Comparison of ENCODE assay signal across 11 mouse cellular contexts in the genomic region with DNA sequence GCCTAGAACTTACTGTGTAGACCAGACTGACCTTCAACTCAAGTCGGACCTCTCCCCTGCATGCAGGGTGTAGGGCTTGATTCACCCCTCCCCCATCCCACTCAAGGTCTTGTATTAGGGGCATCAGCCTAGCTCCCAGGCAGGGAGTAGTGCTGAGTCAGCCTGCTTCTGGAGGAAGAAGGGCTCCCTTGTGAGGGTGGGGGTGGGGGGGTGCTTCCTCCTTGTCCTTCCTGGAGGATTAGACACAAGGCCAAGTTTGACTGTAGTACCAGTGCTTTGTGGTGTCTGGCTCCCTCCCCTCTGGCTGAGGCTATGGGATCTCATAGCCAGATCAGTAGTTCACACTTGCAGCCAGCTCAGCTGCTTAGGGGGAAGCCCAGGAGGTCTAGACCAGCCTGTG. TPM values are rescaled to one million over a fixed set of nuclear protein-coding genes. Genes with fewer than 3 reads are reported as not detected.
A peak's percentile ranks its signal among the peaks of the same experiment; 100 is the strongest.
DNase-seq lines count a peak whose midpoint lies in the region; ATAC-seq lines count a peak whose summit lies in the region.
"Had no signal": no experiment of that assay in that cellular context is flagged by ENCODE, and none has a peak within 500 bp of the region (broad histone marks: within the 10 kb centered on the region; RNA-seq: fewer than 3 reads in every experiment).

No protein-coding gene starts in this region.

- no peaks in the 10 kb centered on the region for H3K9me3 ChIP-seq in limb, embryonic 10.5 days (replicated peaks)
- H3K9me3 ChIP-seq in neural tube, embryonic 15.5 days (replicated peaks), result no peaks in the 10 kb centered on the region
- H3K9me3 ChIP-seq: stomach, embryonic 15.5 days had no signal

- H3K27me3 ChIP-seq in limb, embryonic 10.5 days (ENCODE audit: low read depth, poor library complexity, severe bottlenecking), result peaks cover 22% of the 10 kb centered on the region
- no peaks in the 10 kb centered on the region for H3K27me3 ChIP-seq in neural tube, embryonic 15.5 days (replicated peaks)
- H3K27me3 ChIP-seq: stomach, embryonic 15.5 days had no signal

- intact Hi-C loops in gastrocnemius, postnatal 14 days (cut with DNase I; ENCODE audit: low total_unique reads), result no loop called here
- intact Hi-C loops in left cerebral cortex, postnatal 10 days (cut with DNase I), result no loop called here

- H3K4me2 ChIP-seq in neural tube, embryonic 15.5 days, result no peak overlapping the region
- H3K4me2 ChIP-seq: midbrain, embryonic 11.5 days; stomach, embryonic 15.5 days had no signal

- peaks cover 34% of the 10 kb centered on the region for H3K4me1 ChIP-seq in limb, embryonic 10.5 days
- no peaks in the 10 kb centered on the region for H3K4me1 ChIP-seq in neural tube, embryonic 15.5 days

- no peak overlapping the region for H3K9ac ChIP-seq in neural tube, embryonic 15.5 days (replicated peaks)
- H3K9ac ChIP-seq: stomach, embryonic 15.5 days had no signal

- no peaks in the 10 kb centered on the region for H3K36me3 ChIP-seq in limb, embryonic 10.5 days
- no peaks in the 10 kb centered on the region; the same call in 1 of the 2 replicates for H3K36me3 ChIP-seq in neural tube, embryonic 15.5 days
- H3K36me3 ChIP-seq: stomach, embryonic 15.5 days had no signal

- 33% methylated on average over 1 of the region's 1 CpGs for WGBS in limb, embryonic 10.5 days
- 16% methylated on average over 1 of the region's 1 CpGs for WGBS in neural tube, embryonic 15.5 days

- H3K27ac ChIP-seq in limb, embryonic 10.5 days, result peak overlapping the region; percentile 37
- no peak overlapping the region for H3K27ac ChIP-seq in neural tube, embryonic 15.5 days (replicated peaks)
- H3K27ac ChIP-seq: stomach, embryonic 15.5 days had no signal

- no peak overlapping the region for H3K4me3 ChIP-seq in limb, embryonic 10.5 days
- H3K4me3 ChIP-seq in neural tube, embryonic 15.5 days (replicated peaks), result no peak overlapping the region
- H3K4me3 ChIP-seq: stomach, embryonic 15.5 days had no signal

- no peak for ATAC-seq in neural tube, embryonic 15.5 days (ENCODE audit: low FRiP score)
- ATAC-seq: forebrain, embryonic 16.5 days had no signal

- DNase-seq in gastrocnemius, postnatal 14 days, result peak; percentile 22
- no peak for DNase-seq in gastrocnemius, postnatal 10 days
- peak; percentile 49 to 52 for DNase-seq in right cerebral cortex, postnatal 10 days (ENCODE audit: low spot score in 2 of 2)
- DNase-seq in right cerebral cortex, postnatal 14 days, result no peak
- no peak for DNase-seq in limb, embryonic 10.5 days (ENCODE audit: low spot score)
- no peak for DNase-seq in urinary bladder, postnatal 4 days (ENCODE audit: low spot score in 2 of 2)
- DNase-seq in left cerebral cortex, postnatal 10 days (ENCODE audit: extremely low spot score in 1 of 2, low spot score in 2 of 2), result no peak

RNA-seq across cellular contexts. Expression of a gene that starts 8.1 kb away (rescaled TPM):
- total RNA-seq in gastrocnemius, postnatal 14 days (2021), result 100 to 1,000 TPM; 178 to 203 TPM
- total RNA-seq in gastrocnemius, postnatal 10 days (2021), result 100 to 1,000 TPM; 159 to 191 TPM
- polyA plus RNA-seq in limb, embryonic 10.5 days (2016; fragmentation: Nextera tagmentation; extraction: Ambion mirVana), result 117 and 118 TPM in 2 replicates
- total RNA-seq in left cerebral cortex, postnatal 10 days (2021), result 10 to 100 TPM; 93.8 to 94.3 TPM
- 89.4 and 91.9 TPM in 2 replicates for polyA plus RNA-seq in neural tube, embryonic 15.5 days (2015; fragmentation: Nextera tagmentation; extraction: Ambion mirVana)

RNA-seq across cellular contexts. Expression of a gene that starts 16.3 kb away (rescaled TPM):
- 10 to 100 TPM in 1 of 2 experiments, 1 to 10 TPM in 1; 3.1 to 10.6 TPM for total RNA-seq in gastrocnemius, postnatal 14 days (2021)
- total RNA-seq in gastrocnemius, postnatal 10 days (2021), result 1 to 10 TPM; 3.7 to 4.5 TPM
- 0.10 and 0.19 TPM in 2 replicates for polyA plus RNA-seq in limb, embryonic 10.5 days (2016; fragmentation: Nextera tagmentation; extraction: Ambion mirVana)
- total RNA-seq in left cerebral cortex, postnatal 10 days (2021), result 10 to 100 TPM; 13.1 to 16.3 TPM
- 5.9 and 6.6 TPM in 2 replicates for polyA plus RNA-seq in neural tube, embryonic 15.5 days (2015; fragmentation: Nextera tagmentation; extraction: Ambion mirVana)

RNA-seq across cellular contexts. Expression of a gene that starts 47.9 kb away (rescaled TPM):
- 10 to 100 TPM; 54.4 to 64.5 TPM for total RNA-seq in gastrocnemius, postnatal 14 days (2021)
- 10 to 100 TPM; 80.9 to 83.6 TPM for total RNA-seq in gastrocnemius, postnatal 10 days (2021)
- 9.0 and 11.0 TPM in 2 replicates for polyA plus RNA-seq in limb, embryonic 10.5 days (2016; fragmentation: Nextera tagmentation; extraction: Ambion mirVana)
- 10 to 100 TPM; 28.2 to 30.5 TPM for total RNA-seq in left cerebral cortex, postnatal 10 days (2021)
- 4.8 and 7.2 TPM in 2 replicates for polyA plus RNA-seq in neural tube, embryonic 15.5 days (2015; fragmentation: Nextera tagmentation; extraction: Ambion mirVana)

Comparison
In these comparisons a context has a peak if more than half of its experiments do, and no peak if none do; other contexts are left out.
1. DNase-seq: peak in gastrocnemius, postnatal 14 days (single experiment) and right cerebral cortex, postnatal 10 days (2 of 2); none in gastrocnemius, postnatal 10 days (single experiment), right cerebral cortex, postnatal 14 days (single experiment), limb, embryonic 10.5 days (single experiment), urinary bladder, postnatal 4 days (0 of 2) and left cerebral cortex, postnatal 10 days (0 of 2).